Mouse (Mus musculus) thymus, adult 2 months (tissue): Measurements from ENCODE around the gene Gfer. TPM values are rescaled to one million over a fixed set of nuclear protein-coding genes. Genes with fewer than 3 reads are reported as not detected.

Source experiments
- DNase-seq: peaks from one replicate; pipeline ENCODE4 v3.0.0; 2021
- H3K27ac ChIP-seq: fragments of 200-500 bp; 2 replicates; pipeline ENCODE4 v1.5.1; 2012; ENCODE audit warnings: low read length, control low read depth; ENCODE audit not compliant: control insufficient read depth, insufficient read depth
- H3K27me3 ChIP-seq: fragments of 200-500 bp; 2 replicates; pipeline ENCODE4 v1.6.1; 2012; ENCODE audit warnings: mild to moderate bottlenecking, low read length, moderate library complexity, mixed read lengths; ENCODE audit not compliant: control insufficient read depth, insufficient read depth
- H3K36me3 ChIP-seq: fragments of 200-500 bp; 2 replicates; pipeline ENCODE4 v1.6.1; 2012; ENCODE audit warnings: mild to moderate bottlenecking, low read length, moderate library complexity; ENCODE audit not compliant: control insufficient read depth, insufficient read depth
- H3K4me1 ChIP-seq: fragments of 200-500 bp; replicated peaks from 2 replicates; pipeline ENCODE4 v1.6.1; 2012; ENCODE audit warnings: low read length; ENCODE audit not compliant: control insufficient read depth, insufficient read depth
- H3K4me3 ChIP-seq: fragments of 200-500 bp; 2 replicates; pipeline ENCODE4 v1.5.1; 2012; ENCODE audit warnings: mild to moderate bottlenecking, low read length, control low read depth, moderate library complexity; ENCODE audit not compliant: control insufficient read depth, insufficient read depth
- CTCF ChIP-seq: fragments of 200-500 bp; IDR thresholded peaks from 2 replicates; pipeline ENCODE4 v1.5.1; 2012; ENCODE audit warnings: mild to moderate bottlenecking, control low read depth, low read length, moderate library complexity, borderline replicate concordance; ENCODE audit not compliant: control insufficient read depth, poor library complexity, insufficient read depth; ENCODE audit errors: extremely low read depth
- POLR2A ChIP-seq: fragments of 200-500 bp; IDR thresholded peaks from 2 replicates; pipeline ENCODE4 v1.6.1; 2012; ENCODE audit warnings: mild to moderate bottlenecking, low read length, control low read depth, moderate library complexity; ENCODE audit not compliant: control insufficient read depth, poor library complexity, insufficient read depth; ENCODE audit errors: extremely low read depth
- whole genome bisulfite sequencing: fragments of 180-500 bp; shearing (Covaris S2); methylation state at CpG from one replicate; pipeline ENCODE4 v1.1.7; 2018; 5-methylcytosine and 5-hydroxymethylcytosine counted together
- polyA plus RNA-seq: library from polyadenylated mRNA; depleted of rRNA; stranded (reverse); fragments of >200 nt; gene quantifications from 2 replicates; pipeline ENCODE4 v1.2.3, GENCODE M21; 2012

The Gfer gene
- polyA plus RNA-seq, 1 experiment = 24.3 TPM

GRCm38 (mm10) chr17:24689251-24690081 is 6.5 kb downstream of the Gfer start, which contains the start of gene Syngr3:
TSS of gene Syngr3 (minus strand) at chr17:24689955.
- TF ChIP-seq CTCF (no peak), POLR2A (no peak)
- Histone ChIP-seq H3K36me3 (no peaks in the 10 kb centered on the region), H3K4me1 (peaks cover 22% of the 10 kb centered on the region), H3K27ac (no peak within 1 kb of the TSS), H3K27me3 (peaks cover 15% of the 10 kb centered on the region), H3K4me3 (no peak within 1 kb of the TSS)
- DNase-seq = no peak
- WGBS = 4% methylated on average over 55 of the region's 55 CpGs

- Histone ChIP-seq H3K4me1 (peaks cover 22% of the 10 kb centered on the region), H3K27me3 (peaks cover 15% of the 10 kb centered on the region), H3K36me3 (no peaks in the 10 kb centered on the region), H3K27ac (no peak overlapping the region), H3K4me3 (peak overlapping the region; percentile 40)
- no peak for DNase-seq
- TF ChIP-seq POLR2A = no peak
- TF ChIP-seq CTCF = no peak
- WGBS = 22% methylated on average over 23 of the region's 23 CpGs
Measured at GRCm38 (mm10) chr17:24687599-24687998, 8.4 kb downstream of the Gfer start.

GRCm38 (mm10) chr17:24687146-24687595 is 8.8 kb downstream of the Gfer start:
- TF ChIP-seq CTCF (no peak), POLR2A (no peak)
- WGBS = under 1% methylated on average over 25 of the region's 25 CpGs
- H3K36me3 ChIP-seq = no peaks in the 10 kb centered on the region
- H3K27ac ChIP-seq = no peak overlapping the region
- peak overlapping the region; percentile 40 for H3K4me3 ChIP-seq
- DNase-seq = peak; percentile 72
- H3K4me1 ChIP-seq = peaks cover 22% of the 10 kb centered on the region
- peaks cover 15% of the 10 kb centered on the region for H3K27me3 ChIP-seq

GRCm38 (mm10) chr17:24686514-24686913 is 9.4 kb downstream of the Gfer start:
- DNase-seq = peak; percentile 34

GRCm38 (mm10) chr17:24677500-24678080 is 18.4 kb downstream of the Gfer start:
- no peaks in the 10 kb centered on the region for H3K4me1 ChIP-seq
- TF ChIP-seq POLR2A (no peak), CTCF (no peak)
- H3K27me3 ChIP-seq = no peaks in the 10 kb centered on the region
- no peak for DNase-seq
- peaks cover 22% of the 10 kb centered on the region; the same call in 1 of the 2 replicates for H3K36me3 ChIP-seq
- no peak overlapping the region for H3K4me3 ChIP-seq
- H3K27ac ChIP-seq = no peak overlapping the region
- 98% methylated on average over 24 of the region's 24 CpGs for WGBS

More at GRCm38 (mm10) chr17:24686514-24686913, 9.4 kb downstream of the Gfer start:
- peaks cover 15% of the 10 kb centered on the region for H3K27me3 ChIP-seq
- H3K4me3 ChIP-seq = no peak overlapping the region
- TF ChIP-seq CTCF = no peak
- no peak for TF ChIP-seq POLR2A
- WGBS = 37% methylated on average over 16 of the region's 16 CpGs
- H3K36me3 ChIP-seq = no peaks in the 10 kb centered on the region
- H3K27ac ChIP-seq = no peak overlapping the region
- H3K4me1 ChIP-seq = peaks cover 22% of the 10 kb centered on the region

- Histone ChIP-seq H3K27me3 (no peaks in the 10 kb centered on the region), H3K4me3 (no peak overlapping the region), H3K4me1 (peaks cover 4% of the 10 kb centered on the region; the same call in 1 of the 2 replicates), H3K36me3 (peaks cover 22% of the 10 kb centered on the region; the same call in 1 of the 2 replicates), H3K27ac (no peak overlapping the region)
- TF ChIP-seq POLR2A (no peak), CTCF (no peak)
- 86% methylated on average over 5 of the region's 5 CpGs for WGBS
- DNase-seq = no peak
Measured at GRCm38 (mm10) chr17:24676877-24677276, 19.1 kb downstream of the Gfer start.
